Mouse (Mus musculus): ENCODE measurements around the gene Nt5dc3.

DNA sequence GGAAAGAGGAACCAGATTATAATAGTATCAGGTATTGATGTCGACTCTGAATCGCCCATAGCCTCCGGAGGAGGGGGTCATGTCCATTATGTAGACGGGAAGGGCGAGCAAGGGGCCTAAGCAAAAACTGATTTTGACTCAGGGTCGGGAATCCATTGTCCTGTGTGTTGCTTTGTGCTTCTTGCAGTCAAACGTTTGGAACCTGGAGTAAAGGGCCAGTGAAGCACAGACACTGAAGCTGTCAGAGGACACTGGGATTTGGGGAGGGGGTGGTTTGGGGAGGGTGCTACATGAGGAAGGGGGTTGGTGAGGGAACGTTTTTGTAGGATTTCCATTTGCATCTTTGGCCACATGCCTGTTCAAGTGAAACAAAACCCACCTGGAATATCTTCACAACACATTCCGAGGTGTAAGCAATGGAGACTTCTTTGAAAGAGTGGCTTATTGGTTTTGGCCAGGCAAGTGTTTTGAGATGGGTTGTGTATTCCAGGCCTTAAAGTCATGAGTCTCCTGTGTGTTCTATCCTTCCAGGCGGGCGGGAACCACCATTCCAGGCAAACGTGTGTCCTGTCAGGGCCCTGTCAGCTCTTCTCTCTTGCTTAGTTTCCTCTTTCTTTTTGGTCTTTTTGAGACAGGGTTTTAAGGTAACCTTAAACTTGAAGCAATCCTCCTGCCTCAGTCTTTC, 1.2 kb downstream of the Nt5dc3 start:
- TF ChIP-seq POLR2A (IDR thresholded peaks at IDR 0.05; ENCODE audit: low read depth, low read length) (no peak), CTCF (IDR thresholded peaks at IDR 0.05; ENCODE audit: borderline replicate concordance, insufficient read depth, low read length) (no peak)

Measured in embryonic fibroblast, embryonic 13.5 days (primary cell).